Mouse (Mus musculus) midbrain, postnatal 0 days (tissue): ENCODE results near the gene 1700028J19Rik. TPM values are rescaled to one million over a fixed set of nuclear protein-coding genes. Genes with fewer than 3 reads are reported as not detected.

Source experiments
- ATAC-seq: fragments of 200-750 bp; cut with Nextera tagmentation; 2 replicates; pipeline ENCODE4 v1.8.0; 2017; ENCODE audit warnings: moderate number of reproducible peaks, mild to moderate bottlenecking, moderate TSS enrichment, moderate library complexity; ENCODE audit not compliant: low FRiP score
- DNase-seq: peaks from one replicate; pipeline ENCODE4 v3.0.0-alpha.2; 2015; ENCODE audit warnings: low spot score
- H3K27ac ChIP-seq: fragments of 300-500 bp; sonication (generic); 2 replicates; pipeline ENCODE4 v1.5.1; 2014; ENCODE audit warnings: low read depth, mild to moderate bottlenecking, low read length, mixed read lengths
- H3K27me3 ChIP-seq: fragments of 300-500 bp; sonication (generic); 2 replicates; pipeline ENCODE4 v1.6.1; 2014; ENCODE audit warnings: low read length, control low read depth, mixed read lengths; ENCODE audit not compliant: insufficient read depth
- H3K36me3 ChIP-seq: fragments of 300-500 bp; sonication (generic); 2 replicates; pipeline ENCODE4 v1.6.1; 2014; ENCODE audit warnings: low read length, control low read depth, mixed read lengths; ENCODE audit not compliant: insufficient read depth
- H3K4me1 ChIP-seq: fragments of 300-500 bp; sonication (generic); 2 replicates; pipeline ENCODE4 v1.6.1; 2014; ENCODE audit warnings: mild to moderate bottlenecking, control low read depth, antibody characterized with exemption, low read length, mixed read lengths; ENCODE audit not compliant: insufficient read depth
- H3K4me2 ChIP-seq: fragments of 300-500 bp; sonication (generic); 2 replicates; pipeline ENCODE4 v1.6.1; 2014; ENCODE audit warnings: low read depth, mild to moderate bottlenecking, low read length, mixed read lengths; ENCODE audit not compliant: poor library complexity, severe bottlenecking
- H3K4me3 ChIP-seq: fragments of 300-500 bp; sonication (generic); 2 replicates; pipeline ENCODE4 v1.5.1; 2014; ENCODE audit warnings: low read depth, mild to moderate bottlenecking, low read length, moderate library complexity
- H3K9ac ChIP-seq: fragments of 300-500 bp; sonication (generic); replicated peaks from 2 replicates; pipeline ENCODE4 v1.6.1; 2014; ENCODE audit warnings: mild to moderate bottlenecking, low read length, moderate library complexity, mixed read lengths; ENCODE audit not compliant: poor library complexity, severe bottlenecking
- H3K9me3 ChIP-seq: fragments of 300-500 bp; sonication (generic); 2 replicates; pipeline ENCODE4 v1.6.1; 2016; ENCODE audit warnings: low read length, control low read depth
- CTCF ChIP-seq: IDR thresholded peaks from 2 replicates; pipeline ENCODE4 v1.5.1; 2016; ENCODE audit warnings: antibody characterized with exemption, mild to moderate bottlenecking
- WGBS: fragments of 180-500 bp; shearing (Covaris S2); extraction: QIAGEN DNeasy Blood & Tissue Kit; methylation state at CpG from one replicate; pipeline ENCODE4 v1.1.7; 2014; 5-methylcytosine and 5-hydroxymethylcytosine counted together
- polyA plus RNA-seq: library from polyadenylated mRNA; unstranded; fragments of >200 nt; fragmentation: Nextera tagmentation; extraction: Ambion mirVana; gene quantifications from 2 replicates; pipeline ENCODE4 v1.2.1, GENCODE M21; 2015
- total RNA-seq: library from RNA; depleted of rRNA; stranded (reverse); fragments of >200 nt; gene quantifications from 2 replicates; pipeline ENCODE4 v1.2.3, GENCODE M21; 2014

The 1700028J19Rik gene
- total and polyA plus RNA-seq, 2 experiments from 2014 or later, result 0.88 to 1.6 TPM

DNA sequence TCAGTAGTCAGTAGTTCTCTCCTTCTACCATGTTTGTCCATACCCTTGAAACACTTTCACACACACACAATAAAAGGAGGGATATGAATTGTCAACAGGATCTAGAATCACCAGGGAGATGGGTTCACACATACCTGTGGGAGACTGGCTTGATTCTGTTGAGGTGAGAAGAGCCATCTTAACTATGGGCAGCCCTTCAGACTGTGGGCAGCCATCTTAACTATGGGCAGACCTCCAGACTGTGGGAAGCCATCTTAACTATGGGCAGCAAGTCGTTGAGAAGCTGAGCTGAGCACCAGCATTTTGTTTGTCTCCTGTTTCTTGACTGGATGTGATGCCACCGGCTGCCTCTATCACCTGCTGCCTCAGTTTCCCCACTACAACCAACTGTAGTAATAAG is 24.8 kb upstream of the 1700028J19Rik start:
- H3K36me3 ChIP-seq, result no peaks in the 10 kb centered on the region
- H3K9ac ChIP-seq, result no peak overlapping the region
- 67% methylated on average over 2 of the region's 2 CpGs for WGBS
- H3K27ac ChIP-seq, result no peak overlapping the region
- no peaks in the 10 kb centered on the region for H3K4me1 ChIP-seq
- H3K4me3 ChIP-seq, result no peak overlapping the region
- no peak for TF ChIP-seq CTCF
- H3K27me3 ChIP-seq, result 0 out of 2 replicates have a peak, but pooled peaks cover 4% of the 10 kb centered on the region
- H3K9me3 ChIP-seq, result no peaks in the 10 kb centered on the region
- no peak overlapping the region for H3K4me2 ChIP-seq
- DNase-seq (peak; percentile 68), ATAC-seq (peak; percentile 53; the same call in 1 of the 2 replicates)

GRCm38 (mm10) chr7:44269397-44269796 is 22.9 kb upstream of the 1700028J19Rik start:
- H3K4me3 ChIP-seq, result no peak overlapping the region
- DNase-seq, result no peak
- no peak overlapping the region for H3K4me2 ChIP-seq
- no peak for TF ChIP-seq CTCF
- H3K27me3 ChIP-seq, result 0 out of 2 replicates have a peak, but pooled peaks cover 3% of the 10 kb centered on the region
- H3K9me3 ChIP-seq, result no peaks in the 10 kb centered on the region
- H3K4me1 ChIP-seq, result no peaks in the 10 kb centered on the region
- 88% methylated on average over 2 of the region's 2 CpGs for WGBS
- no peak for ATAC-seq
- no peak overlapping the region for H3K27ac ChIP-seq
- H3K36me3 ChIP-seq, result no peaks in the 10 kb centered on the region
- no peak overlapping the region for H3K9ac ChIP-seq

DNA sequence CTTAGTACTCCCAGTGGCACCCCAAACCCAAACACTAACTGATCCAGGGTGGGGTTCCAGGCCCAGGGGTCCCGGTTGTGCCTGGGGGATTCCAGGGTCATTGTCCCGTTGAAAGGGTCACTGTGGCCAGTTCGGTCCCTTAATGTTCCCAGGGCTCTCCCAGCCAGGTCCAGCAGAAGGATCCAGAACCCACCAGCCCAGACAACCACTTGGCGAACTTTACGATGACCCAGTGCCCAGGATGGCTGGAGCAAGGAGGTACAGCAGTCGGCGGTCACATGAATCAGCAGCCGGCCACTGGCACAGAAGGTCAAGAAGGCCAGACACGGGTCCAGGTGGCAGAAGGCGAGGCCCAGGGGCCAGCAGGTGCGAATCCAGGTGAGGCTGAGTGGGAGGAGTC is 21.6 kb upstream of the 1700028J19Rik start:
- 80% methylated on average over 11 of the region's 11 CpGs for WGBS
- TF ChIP-seq CTCF, result no peak
- no peak overlapping the region for H3K4me2 ChIP-seq
- no peaks in the 10 kb centered on the region for H3K36me3 ChIP-seq
- no peak overlapping the region for H3K27ac ChIP-seq
- ATAC-seq (no peak), DNase-seq (no peak)
- H3K27me3 ChIP-seq, result no peaks in the 10 kb centered on the region
- H3K4me3 ChIP-seq, result no peak overlapping the region
- no peaks in the 10 kb centered on the region; the same call in 1 of the 2 replicates for H3K4me1 ChIP-seq
- no peak overlapping the region for H3K9ac ChIP-seq
- H3K9me3 ChIP-seq, result no peaks in the 10 kb centered on the region

DNA sequence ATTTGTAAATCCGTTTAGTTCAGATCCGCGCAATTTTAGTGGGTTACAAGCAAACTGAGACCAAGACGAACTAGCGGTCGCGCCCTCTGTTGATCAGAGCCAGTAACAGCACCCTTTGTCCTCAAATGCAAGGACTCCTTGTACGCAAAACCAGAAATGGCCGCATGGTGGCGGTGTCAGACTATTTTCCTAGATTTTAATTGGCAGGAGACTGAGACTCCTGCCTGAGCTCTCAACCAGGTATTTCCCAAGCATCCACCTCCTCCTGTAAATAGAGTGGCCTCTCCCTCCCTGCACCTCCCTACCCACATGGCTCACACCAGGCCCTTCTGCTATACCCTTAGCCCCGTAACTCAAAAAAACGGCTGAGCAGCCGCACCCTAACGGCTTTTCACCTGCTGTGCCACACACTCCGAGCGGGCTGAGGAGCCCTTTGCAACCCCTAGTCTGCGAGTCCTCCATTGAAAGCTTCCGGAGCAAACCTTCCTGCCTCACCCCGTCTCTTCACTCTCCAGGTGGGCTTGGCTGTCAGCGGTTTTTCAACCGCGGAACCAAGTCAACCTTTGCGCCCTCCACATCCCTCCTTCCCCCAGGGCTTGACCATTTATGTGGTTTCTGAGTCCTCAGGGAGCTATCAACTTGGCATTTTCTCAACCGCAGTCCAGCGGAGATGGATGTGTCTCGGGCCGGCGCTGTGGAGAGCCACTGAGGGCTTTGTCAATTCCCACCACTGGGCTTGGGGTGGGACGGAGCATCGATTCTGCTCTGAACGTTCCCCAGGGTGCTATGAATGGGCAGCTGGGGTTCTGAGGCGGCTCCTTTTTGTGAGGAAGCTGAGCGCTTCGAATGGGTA is 16.5 kb upstream of the 1700028J19Rik start:
- 1% methylated on average over 34 of the region's 34 CpGs for WGBS
- peak overlapping the region; percentile 57 for H3K27ac ChIP-seq
- H3K4me3 ChIP-seq, result peak overlapping the region; percentile 36
- no peaks in the 10 kb centered on the region; the same call in 1 of the 2 replicates for H3K4me1 ChIP-seq
- TF ChIP-seq CTCF, result peak; percentile 99
- DNase-seq (peak; percentile 98), ATAC-seq (peak; percentile 87)
- no peaks in the 10 kb centered on the region for H3K9me3 ChIP-seq
- H3K4me2 ChIP-seq, result peak overlapping the region; percentile 67
- no peaks in the 10 kb centered on the region for H3K27me3 ChIP-seq
- H3K36me3 ChIP-seq, result no peaks in the 10 kb centered on the region
- peak overlapping the region; percentile 55 for H3K9ac ChIP-seq

- no peak for TF ChIP-seq CTCF
- Histone ChIP-seq H3K4me3 (no peak within 1 kb of the TSS), H3K36me3 (no peaks in the 10 kb centered on the region), H3K27ac (no peak within 1 kb of the TSS), H3K27me3 (no peaks in the 10 kb centered on the region), H3K9ac (no peak within 1 kb of the TSS), H3K4me1 (no peaks in the 10 kb centered on the region; the same call in 1 of the 2 replicates), H3K9me3 (no peaks in the 10 kb centered on the region), H3K4me2 (no peak within 1 kb of the TSS)
- DNase-seq (no peak), ATAC-seq (no peak)
- WGBS, result 37% methylated on average over 5 of the region's 5 CpGs
These were observed 14.7 kb upstream of the 1700028J19Rik start, which contains the start of gene Gm15517 for GRCm38 (mm10) chr7:44261147-44261546. TSS of gene Gm15517 (plus strand) at chr7:44261447.

DNA sequence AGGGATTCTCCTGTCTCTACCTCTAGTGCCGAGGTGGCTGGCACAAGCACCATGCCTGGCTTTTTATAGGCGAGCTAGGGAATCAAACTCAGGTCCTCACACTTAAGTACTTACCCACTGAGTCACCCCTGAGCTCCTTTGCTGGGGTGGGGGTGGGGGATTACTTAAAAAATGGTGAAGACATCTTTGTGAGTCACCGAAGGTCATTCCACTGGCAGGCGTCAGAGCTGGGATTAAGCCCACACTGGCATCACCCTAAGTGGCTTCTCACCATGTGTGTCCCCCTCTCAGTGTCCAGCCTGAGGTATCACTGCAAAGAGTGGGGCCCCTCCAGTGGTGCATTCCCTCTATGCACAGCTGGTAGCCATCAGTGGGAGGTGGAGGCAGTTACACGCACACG is 13.9 kb upstream of the 1700028J19Rik start:
- TF ChIP-seq CTCF, result no peak
- 71% methylated on average over 6 of the region's 6 CpGs for WGBS

More for the DNA sequence above, 13.9 kb upstream of the 1700028J19Rik start:
- Histone ChIP-seq H3K4me3 (no peak overlapping the region), H3K36me3 (no peaks in the 10 kb centered on the region), H3K27me3 (no peaks in the 10 kb centered on the region), H3K9ac (no peak overlapping the region), H3K4me2 (no peak overlapping the region), H3K9me3 (no peaks in the 10 kb centered on the region), H3K4me1 (no peaks in the 10 kb centered on the region; the same call in 1 of the 2 replicates), H3K27ac (no peak overlapping the region)
- no peak for DNase-seq
- no peak for ATAC-seq
